Mouse (Mus musculus): ENCODE results near the gene Tapbp. TPM values are rescaled to one million over a fixed set of nuclear protein-coding genes. Genes with fewer than 3 reads are reported as not detected.

Tapbp gene
- polyA plus RNA-seq, 1 experiment from 2014 or later: 36.1 TPM

GRCm38 (mm10) chr17:33919351-33920281, 3.9 kb downstream of the Tapbp start:
- peak overlapping the region; percentile 76 for H3K4me3 ChIP-seq (ENCODE audit: low read length)
- H3K4me2 ChIP-seq (replicated peaks; ENCODE audit: low read depth, low read length): peak overlapping the region; percentile 76
- peak overlapping the region; percentile 79 for H3K27ac ChIP-seq (ENCODE audit: low read length)
- no peak for ATAC-seq (ENCODE audit: low FRiP score, low TSS enrichment)
- no peaks in the 10 kb centered on the region for H3K9me3 ChIP-seq (ENCODE audit: low read length)
- WGBS: under 1% methylated on average over 52 of the region's 52 CpGs
- H3K9ac ChIP-seq (replicated peaks; ENCODE audit: low read length): peak overlapping the region; percentile 70
- H3K4me1 ChIP-seq (ENCODE audit: insufficient read depth, low read length): peaks cover 31% of the 10 kb centered on the region
- peaks cover 12% of the 10 kb centered on the region; the same call in 1 of the 2 replicates for H3K36me3 ChIP-seq (ENCODE audit: insufficient read depth, low read length)
- H3K27me3 ChIP-seq (ENCODE audit: insufficient read depth, low read length): no peaks in the 10 kb centered on the region

- Histone ChIP-seq H3K27me3 (ENCODE audit: insufficient read depth, low read length) (no peaks in the 10 kb centered on the region), H3K9ac (replicated peaks; ENCODE audit: low read length) (peak overlapping the region; percentile 70), H3K4me3 (ENCODE audit: low read length) (peak overlapping the region; percentile 76), H3K27ac (ENCODE audit: low read length) (peak overlapping the region; percentile 79), H3K4me1 (ENCODE audit: insufficient read depth, low read length) (peaks cover 22% of the 10 kb centered on the region), H3K4me2 (replicated peaks; ENCODE audit: low read depth, low read length) (peak overlapping the region; percentile 76), H3K36me3 (ENCODE audit: insufficient read depth, low read length) (peaks cover 9% of the 10 kb centered on the region; the same call in 1 of the 2 replicates), H3K9me3 (ENCODE audit: low read length) (no peaks in the 10 kb centered on the region)
- under 1% methylated on average over 36 of the region's 36 CpGs for WGBS
- ATAC-seq (ENCODE audit: low FRiP score, low TSS enrichment): peak; percentile 64
Measured at GRCm38 (mm10) chr17:33920282-33921097, 4.8 kb downstream of the Tapbp start.

- 85% methylated on average over 7 of the region's 7 CpGs for WGBS
- H3K9ac ChIP-seq (replicated peaks; ENCODE audit: low read length): no peak overlapping the region
- H3K4me3 ChIP-seq (ENCODE audit: low read length): no peak overlapping the region
- no peaks in the 10 kb centered on the region for H3K9me3 ChIP-seq (ENCODE audit: low read length)
- H3K27ac ChIP-seq (ENCODE audit: low read length): no peak overlapping the region
- peaks cover 21% of the 10 kb centered on the region for H3K4me1 ChIP-seq (ENCODE audit: insufficient read depth, low read length)
- ATAC-seq (ENCODE audit: low FRiP score, low TSS enrichment): no peak
- no peaks in the 10 kb centered on the region for H3K27me3 ChIP-seq (ENCODE audit: insufficient read depth, low read length)
- H3K36me3 ChIP-seq (ENCODE audit: insufficient read depth, low read length): peaks cover 15% of the 10 kb centered on the region; the same call in 1 of the 2 replicates
- H3K4me2 ChIP-seq (replicated peaks; ENCODE audit: low read depth, low read length): no peak overlapping the region
Measured at GRCm38 (mm10) chr17:33921361-33921760, 5.7 kb downstream of the Tapbp start.

DNA sequence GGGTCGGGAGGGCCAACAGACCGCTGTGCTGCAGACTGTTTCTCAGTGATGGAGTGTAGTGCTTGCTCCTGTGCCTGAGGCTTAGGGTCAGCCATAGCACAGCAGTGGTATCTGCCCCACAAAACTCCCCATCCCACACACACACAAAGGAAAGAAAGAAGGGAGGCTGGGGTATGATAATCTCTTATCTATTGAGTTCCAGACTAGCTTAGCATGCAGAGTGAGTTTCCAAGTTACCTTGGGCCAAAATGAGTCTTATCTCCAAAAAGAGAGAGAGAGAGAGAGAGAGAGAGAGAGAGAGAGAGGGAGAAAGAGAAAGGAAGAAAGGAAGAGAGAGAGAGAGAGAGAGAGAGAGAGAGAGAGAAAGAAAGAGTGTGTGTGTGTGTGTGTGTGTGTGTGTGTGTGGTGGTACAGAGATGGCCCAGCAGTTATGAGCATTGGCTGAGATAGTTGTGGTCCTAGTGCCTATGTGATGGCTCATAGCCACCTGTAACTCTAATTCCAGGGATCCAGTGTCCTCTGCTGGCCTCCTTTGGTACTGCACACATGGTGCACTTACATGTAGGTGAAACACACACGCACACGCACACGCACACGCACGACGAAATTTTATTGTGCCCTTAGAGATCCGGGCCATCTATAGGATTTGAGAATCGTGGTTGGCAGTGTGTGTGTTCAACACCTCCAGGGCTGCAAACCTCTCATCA, 9.0 kb downstream of the Tapbp start:
- peaks cover 7% of the 10 kb centered on the region; the same call in 1 of the 2 replicates for H3K36me3 ChIP-seq (ENCODE audit: insufficient read depth, low read length)
- H3K4me2 ChIP-seq (replicated peaks; ENCODE audit: low read depth, low read length): no peak overlapping the region
- no peaks in the 10 kb centered on the region for H3K27me3 ChIP-seq (ENCODE audit: insufficient read depth, low read length)
- no peak overlapping the region for H3K9ac ChIP-seq (replicated peaks; ENCODE audit: low read length)
- ATAC-seq (ENCODE audit: low FRiP score, low TSS enrichment): no peak
- H3K4me1 ChIP-seq (ENCODE audit: insufficient read depth, low read length): peaks cover 12% of the 10 kb centered on the region
- no peaks in the 10 kb centered on the region for H3K9me3 ChIP-seq (ENCODE audit: low read length)
- H3K27ac ChIP-seq (ENCODE audit: low read length): no peak overlapping the region
- H3K4me3 ChIP-seq (ENCODE audit: low read length): no peak overlapping the region
- WGBS: 90% methylated on average over 10 of the region's 10 CpGs

DNA sequence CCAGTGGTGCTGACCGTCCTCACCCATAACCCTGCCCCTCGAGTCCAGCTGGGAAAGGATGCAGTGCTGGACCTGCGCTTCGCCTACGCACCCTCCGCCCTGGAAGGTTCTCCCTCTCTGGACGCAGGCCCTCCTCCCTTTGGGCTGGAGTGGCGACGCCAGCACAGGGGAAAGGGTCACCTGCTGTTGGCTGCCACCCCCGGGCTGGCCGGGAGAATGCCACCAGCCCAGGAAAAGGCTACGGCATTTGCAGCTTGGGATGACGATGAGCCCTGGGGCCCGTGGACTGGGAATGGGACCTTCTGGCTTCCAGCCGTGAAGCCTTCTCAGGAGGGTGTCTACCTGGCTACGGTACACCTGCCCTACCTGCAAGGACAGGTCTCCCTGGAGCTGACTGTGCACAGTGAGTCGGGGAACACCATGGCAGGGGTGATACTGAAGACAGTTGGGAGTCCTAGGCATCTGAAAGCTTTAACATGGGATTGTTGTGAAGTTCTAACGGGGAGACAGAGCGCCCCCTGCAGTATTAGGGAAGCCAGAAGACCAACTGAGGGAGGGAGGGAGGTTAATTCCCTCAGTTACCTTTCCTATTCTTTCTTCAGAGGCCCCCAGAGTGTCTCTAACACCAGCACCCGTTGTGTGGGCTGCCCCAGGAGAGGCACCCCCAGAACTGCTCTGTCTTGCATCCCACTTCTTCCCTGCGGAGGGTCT, 9.9 kb downstream of the Tapbp start:
- no peak overlapping the region for H3K4me3 ChIP-seq (ENCODE audit: low read length)
- no peak overlapping the region for H3K4me2 ChIP-seq (replicated peaks; ENCODE audit: low read depth, low read length)
- H3K9me3 ChIP-seq (ENCODE audit: low read length): no peaks in the 10 kb centered on the region
- peaks cover 14% of the 10 kb centered on the region for H3K4me1 ChIP-seq (ENCODE audit: insufficient read depth, low read length)
- H3K27me3 ChIP-seq (ENCODE audit: insufficient read depth, low read length): no peaks in the 10 kb centered on the region
- 82% methylated on average over 20 of the region's 21 CpGs for WGBS
- no peak for ATAC-seq (ENCODE audit: low FRiP score, low TSS enrichment)
- H3K9ac ChIP-seq (replicated peaks; ENCODE audit: low read length): no peak overlapping the region
- peaks cover 7% of the 10 kb centered on the region; the same call in 1 of the 2 replicates for H3K36me3 ChIP-seq (ENCODE audit: insufficient read depth, low read length)
- no peak overlapping the region for H3K27ac ChIP-seq (ENCODE audit: low read length)

DNA sequence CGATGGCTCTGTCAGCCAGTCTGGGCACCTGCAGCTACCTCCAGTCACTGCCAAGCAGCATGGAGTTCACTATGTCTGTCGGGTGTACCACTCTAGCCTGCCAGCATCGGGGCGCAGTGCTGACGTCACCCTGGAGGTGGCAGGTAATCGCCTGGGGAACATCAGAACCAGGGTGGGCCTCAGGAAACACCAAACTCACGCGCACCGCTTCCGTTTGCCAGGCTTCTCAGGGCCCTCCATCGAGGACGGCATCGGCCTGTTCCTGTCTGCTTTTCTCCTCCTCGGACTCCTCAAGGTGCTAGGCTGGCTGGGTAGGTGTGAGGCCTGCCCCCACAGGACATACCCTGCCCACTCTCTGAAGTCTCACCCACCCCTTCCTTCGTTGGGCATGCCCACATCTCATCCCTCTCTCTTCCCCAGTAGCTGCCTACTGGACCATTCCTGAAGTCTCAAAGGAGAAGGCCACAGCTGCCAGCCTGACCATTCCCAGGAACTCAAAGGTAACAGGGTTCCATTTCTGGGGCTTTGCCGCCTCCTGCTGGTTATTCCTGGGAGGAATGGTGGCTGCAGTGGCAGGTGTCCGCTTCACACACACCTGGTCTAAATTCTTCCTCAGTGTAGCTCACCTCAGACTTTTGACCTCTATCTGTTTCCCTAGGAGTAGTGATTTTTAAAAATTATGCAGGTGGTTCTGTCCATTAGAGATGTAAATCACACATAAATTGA, 10.7 kb downstream of the Tapbp start:
- Histone ChIP-seq H3K27ac (ENCODE audit: low read length) (no peak overlapping the region), H3K27me3 (ENCODE audit: insufficient read depth, low read length) (no peaks in the 10 kb centered on the region), H3K36me3 (ENCODE audit: insufficient read depth, low read length) (peaks cover 7% of the 10 kb centered on the region; the same call in 1 of the 2 replicates), H3K4me1 (ENCODE audit: insufficient read depth, low read length) (peaks cover 18% of the 10 kb centered on the region), H3K9ac (replicated peaks; ENCODE audit: low read length) (no peak overlapping the region), H3K4me2 (replicated peaks; ENCODE audit: low read depth, low read length) (no peak overlapping the region), H3K4me3 (ENCODE audit: low read length) (no peak overlapping the region), H3K9me3 (ENCODE audit: low read length) (no peaks in the 10 kb centered on the region)
- ATAC-seq (ENCODE audit: low FRiP score, low TSS enrichment): no peak
- WGBS: 69% methylated on average over 17 of the region's 17 CpGs

DNA sequence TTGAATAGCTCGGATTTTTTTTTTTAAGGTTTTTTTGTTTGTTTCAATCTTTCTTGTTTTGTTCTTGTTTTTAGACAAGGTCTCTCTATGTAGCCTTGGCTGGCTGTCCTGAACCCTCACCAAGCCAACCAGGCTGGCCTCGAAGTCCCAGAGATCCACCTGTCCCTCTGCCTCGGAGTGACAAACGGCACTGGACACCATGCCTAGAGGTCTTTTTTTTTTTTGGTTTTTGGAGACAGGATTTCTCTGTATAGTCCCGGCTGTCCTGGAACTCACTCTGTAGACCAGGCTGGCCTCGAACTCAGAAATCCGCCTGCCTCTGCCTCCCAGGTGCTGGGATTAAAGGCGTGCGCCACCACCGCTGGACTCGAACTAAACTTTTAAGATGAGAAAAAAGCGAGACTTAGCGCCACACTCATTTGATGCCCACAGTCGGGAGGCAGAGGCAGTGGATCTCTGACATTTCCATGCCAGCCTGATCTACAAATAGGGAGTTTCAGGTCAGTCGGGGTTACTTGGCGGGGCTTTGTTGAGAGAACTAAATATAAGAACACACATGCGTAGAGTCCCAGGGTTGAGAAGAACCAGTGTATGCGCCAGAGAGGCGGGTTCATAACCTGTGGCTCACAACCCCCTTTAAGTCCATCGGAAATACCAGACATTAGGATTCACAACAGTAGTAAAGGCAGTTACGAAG, 12.7 kb downstream of the Tapbp start:
- no peak overlapping the region for H3K27ac ChIP-seq (ENCODE audit: low read length)
- WGBS: 60% methylated on average over 21 of the region's 21 CpGs
- peaks cover 18% of the 10 kb centered on the region for H3K4me1 ChIP-seq (ENCODE audit: insufficient read depth, low read length)
- H3K4me2 ChIP-seq (replicated peaks; ENCODE audit: low read depth, low read length): peak overlapping the region; percentile 98
- no peaks in the 10 kb centered on the region for H3K9me3 ChIP-seq (ENCODE audit: low read length)
- peak overlapping the region; percentile 88 for H3K9ac ChIP-seq (replicated peaks; ENCODE audit: low read length)
- H3K36me3 ChIP-seq (ENCODE audit: insufficient read depth, low read length): peaks cover 10% of the 10 kb centered on the region; the same call in 1 of the 2 replicates
- ATAC-seq (ENCODE audit: low FRiP score, low TSS enrichment): no peak
- H3K4me3 ChIP-seq (ENCODE audit: low read length): peak overlapping the region; percentile 88
- H3K27me3 ChIP-seq (ENCODE audit: insufficient read depth, low read length): no peaks in the 10 kb centered on the region
